Mouse (Mus musculus): ENCODE data around the gene Nme4.
A peak's percentile ranks its signal among the peaks of the same experiment; 100 is the strongest.
"Not testable (repeated sequence)": the region's sequence is repeated elsewhere in the genome, so short reads cannot be mapped to it uniquely, and the experiment has no call there.

Gene Nme4

DNA sequence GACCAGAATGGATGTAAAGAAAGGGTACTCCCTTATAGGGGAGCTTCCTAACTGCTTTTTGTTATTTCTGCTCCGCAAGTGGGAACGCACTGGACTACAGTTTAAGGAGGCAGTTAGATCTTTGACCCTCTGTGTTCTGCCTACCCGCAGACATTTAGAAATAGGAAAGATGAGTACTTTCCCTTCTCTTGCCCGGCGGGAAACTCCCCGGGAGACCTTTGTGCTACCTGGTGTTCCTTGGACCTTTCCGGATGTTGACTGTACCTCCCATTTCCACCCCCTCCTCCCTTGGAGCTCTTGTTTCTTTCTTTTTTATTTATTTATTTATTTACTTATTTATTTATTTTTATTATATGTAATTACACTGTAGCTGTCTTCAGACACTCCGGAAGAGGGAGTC is 18.7 kb upstream of the Nme4 start:
- no peak for DNase-seq (ENCODE audit: low spot score)

DNA sequence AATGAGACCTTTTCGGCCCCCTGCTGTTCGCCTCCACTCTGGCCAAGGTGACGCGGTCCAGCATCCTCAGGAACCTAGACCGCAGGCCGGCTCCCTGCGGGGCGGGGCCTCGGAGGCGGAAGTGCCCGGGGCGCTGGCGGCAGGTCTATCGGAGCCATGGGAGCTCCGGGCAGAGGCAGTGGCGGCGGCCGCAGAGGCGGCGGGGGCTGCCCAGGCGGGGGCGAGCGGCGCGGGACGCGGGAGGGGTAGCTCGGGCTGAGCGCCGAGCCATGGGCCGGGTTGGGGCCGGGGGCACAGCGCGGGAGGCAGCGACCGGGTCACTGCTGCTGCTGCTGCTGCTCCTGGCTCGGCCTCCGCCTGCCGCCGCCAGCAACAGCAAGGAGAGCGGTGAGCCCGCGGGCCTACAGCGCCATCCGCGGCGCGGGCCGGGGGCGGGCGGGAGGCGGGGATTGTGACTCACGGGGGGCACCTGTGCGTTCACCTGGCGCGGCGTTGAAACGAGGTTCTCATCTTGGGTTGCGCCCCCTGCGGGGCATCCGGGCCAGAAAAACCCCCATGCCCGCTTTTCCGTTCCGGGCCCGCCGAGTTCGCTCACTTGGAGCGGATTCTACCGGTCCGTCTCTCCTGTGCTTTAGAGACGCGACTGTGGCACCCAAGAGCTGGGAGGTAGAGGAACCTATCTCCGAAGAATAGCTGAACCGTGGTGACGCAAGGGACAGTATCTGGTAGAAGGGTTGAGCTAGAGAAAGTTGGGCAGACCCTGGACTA is 18.0 kb upstream of the Nme4 start, which contains the start of gene Tmem8:
Tmem8 (plus strand) TSS at position 119 of the 768 bp plus-strand sequence.
- peak; percentile 61 for DNase-seq (ENCODE audit: low spot score)

DNA sequence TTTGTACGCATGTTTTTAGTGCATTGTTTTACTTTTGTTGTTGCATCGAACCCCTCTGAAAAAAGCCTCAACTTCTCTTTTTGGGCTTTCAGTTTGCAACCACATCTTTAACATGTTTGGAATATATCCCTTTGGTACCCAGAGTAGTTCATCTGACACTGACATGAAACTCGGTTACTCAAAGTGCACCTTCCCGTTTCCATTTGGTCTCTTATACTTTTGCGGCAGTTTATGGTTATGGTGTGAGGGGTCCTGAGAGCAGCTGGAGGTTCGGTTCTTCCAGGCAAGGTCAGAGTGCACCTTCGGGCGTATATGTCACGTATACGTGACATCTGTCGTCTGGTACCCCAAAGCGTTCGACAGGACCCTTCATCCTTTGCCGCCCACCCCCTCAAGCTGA is 17.3 kb upstream of the Nme4 start:
- no peak for DNase-seq (ENCODE audit: low spot score)

- no peak for DNase-seq (ENCODE audit: low spot score)
These were observed 16.3 kb upstream of the Nme4 start for GRCm38 (mm10) chr17:26111722-26112121.

GRCm38 (mm10) chr17:26111024-26111423 is 15.6 kb upstream of the Nme4 start:
- DNase-seq (ENCODE audit: low spot score) = no peak

DNA sequence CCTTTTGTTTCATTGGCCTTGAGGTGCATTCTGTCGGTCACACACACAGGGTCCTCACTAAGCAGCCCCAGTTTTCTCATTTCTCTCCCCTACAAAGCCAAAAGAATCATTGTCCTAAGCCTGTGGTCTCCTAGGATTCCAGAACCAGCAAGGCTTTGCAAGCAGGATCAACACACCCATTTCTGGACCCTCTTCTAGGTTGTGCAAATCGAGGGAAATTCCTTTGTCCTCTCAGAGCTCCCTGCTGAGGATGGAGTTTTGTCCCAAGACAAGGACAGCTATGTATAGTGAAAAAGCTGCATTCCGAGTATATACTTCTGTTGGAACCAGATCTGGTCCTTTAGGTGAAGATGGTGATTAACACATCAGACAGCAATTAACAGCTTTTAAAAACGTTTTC is 14.8 kb upstream of the Nme4 start:
- DNase-seq (ENCODE audit: low spot score) = no peak

GRCm38 (mm10) chr17:26105619-26106018 is 10.2 kb upstream of the Nme4 start:
- no peak for DNase-seq (ENCODE audit: low spot score)

- DNase-seq (ENCODE audit: low spot score) = no peak
These were observed 6.1 kb upstream of the Nme4 start for GRCm38 (mm10) chr17:26101478-26101877.

- no peak for DNase-seq (ENCODE audit: low spot score)
These were observed 4.8 kb upstream of the Nme4 start for GRCm38 (mm10) chr17:26100166-26100565.

DNA sequence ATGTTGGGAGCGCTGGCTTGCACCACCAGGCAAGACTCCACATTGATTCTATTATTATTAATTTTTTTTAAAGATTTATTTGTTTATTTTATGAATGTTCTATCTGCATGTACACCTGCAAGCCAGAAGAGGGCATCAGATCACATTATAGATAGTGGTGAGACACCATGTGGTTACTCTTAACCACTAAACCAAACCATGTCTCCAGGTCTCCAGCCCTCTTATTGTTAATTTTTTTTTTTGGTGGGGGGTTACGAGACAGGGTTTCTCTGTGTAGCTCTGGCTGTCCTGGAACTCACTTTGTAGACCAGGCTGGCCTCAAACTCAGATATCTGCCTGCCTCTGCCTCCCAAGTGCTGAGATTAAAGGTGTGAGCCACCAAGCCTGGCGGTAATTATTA is 3.9 kb upstream of the Nme4 start:
- DNase-seq (ENCODE audit: low spot score) = not testable (repeated sequence)

- DNase-seq (ENCODE audit: low spot score) = no peak
These were observed 3.1 kb upstream of the Nme4 start for GRCm38 (mm10) chr17:26098461-26098860.

DNA sequence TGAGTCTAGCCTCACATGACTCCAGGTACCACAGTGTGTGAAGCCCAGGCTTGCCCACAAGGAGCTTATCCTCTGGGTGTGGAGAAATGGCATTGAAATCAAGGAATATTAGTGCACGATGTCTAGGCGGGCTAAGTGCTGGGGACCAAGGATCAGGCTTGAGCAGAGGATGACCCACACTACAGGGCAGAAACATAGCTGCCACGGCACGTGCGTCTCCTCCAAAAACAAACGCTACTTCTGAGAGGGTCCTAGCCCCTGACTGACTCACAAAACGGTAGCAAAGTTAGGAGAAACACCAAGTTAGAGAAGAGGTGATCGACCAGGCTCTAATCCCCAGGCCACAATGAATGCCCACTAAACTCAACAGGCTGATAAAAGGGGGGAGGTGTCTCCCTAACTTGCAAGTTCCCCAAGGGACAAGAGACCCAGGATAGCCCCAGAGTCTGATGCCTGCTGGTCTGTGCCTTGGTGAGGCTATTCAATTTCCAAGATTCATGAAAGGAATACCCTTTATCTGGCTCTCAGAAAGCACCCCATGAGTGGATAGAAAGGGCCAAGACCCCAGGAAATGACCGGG is 781 bp downstream of the Nme4 start:
- DNase-seq (ENCODE audit: low spot score) = no peak

DNA sequence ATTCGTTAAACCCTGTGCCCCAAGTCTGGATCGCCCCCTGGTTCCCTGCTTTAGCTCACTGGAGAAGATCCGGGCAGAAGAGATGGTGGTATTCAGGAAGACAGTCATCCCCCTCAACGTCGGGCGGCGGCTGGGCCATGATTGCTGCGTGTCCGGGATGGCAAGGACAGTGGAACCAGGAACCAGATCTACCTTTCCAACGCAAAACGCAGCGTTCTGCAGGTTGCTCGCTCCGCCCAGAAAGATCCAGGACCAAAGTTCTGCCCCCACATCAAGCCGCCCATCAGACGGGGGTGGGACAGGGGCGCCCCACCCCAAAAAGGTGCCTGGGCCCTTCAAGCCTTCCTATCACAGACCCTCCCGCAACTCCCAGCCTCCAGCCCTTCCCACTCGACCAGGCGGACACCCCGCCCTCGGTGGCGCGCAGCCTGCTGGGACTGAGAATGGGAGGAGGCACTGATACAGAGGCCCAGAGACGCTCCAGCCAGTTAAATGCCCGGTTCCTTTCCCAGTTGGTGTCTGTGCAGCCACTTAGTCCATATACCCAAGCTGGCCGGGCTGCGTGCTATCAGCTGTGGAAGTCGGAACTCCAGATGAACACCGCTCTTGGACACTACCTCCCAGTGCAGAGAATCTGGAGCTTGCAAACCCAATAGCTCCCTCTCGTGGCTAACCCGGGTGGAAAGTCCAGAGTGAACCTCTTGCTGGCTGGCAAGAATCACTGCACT is 5.3 kb downstream of the Nme4 start, which contains the start of gene Decr2:
Decr2 (minus strand) TSS at position 433 of the 728 bp plus-strand sequence.
- DNase-seq (ENCODE audit: low spot score) = peak; percentile 92

GRCm38 (mm10) chr17:26087059-26087564 is 8.3 kb downstream of the Nme4 start:
- no peak for DNase-seq (ENCODE audit: low spot score)

DNA sequence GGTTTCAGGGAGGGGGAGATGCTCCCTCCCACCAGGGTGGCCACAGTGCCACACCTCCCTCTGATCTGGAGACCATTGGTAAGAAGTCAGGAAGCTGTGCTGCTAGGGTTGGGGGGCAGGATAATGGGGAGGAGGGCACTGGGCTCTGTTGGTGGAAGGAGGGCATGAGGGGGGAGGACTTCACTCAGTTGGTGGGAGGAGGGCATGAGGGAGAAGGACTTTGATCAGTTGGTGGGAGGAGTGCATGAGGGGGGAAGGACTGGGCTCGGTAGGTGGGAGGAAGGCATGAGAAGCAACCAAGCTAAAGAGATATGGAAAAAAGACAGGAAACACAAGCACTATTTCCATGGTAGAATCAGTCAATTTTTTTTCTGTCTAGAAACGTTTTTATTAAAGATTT is 14.5 kb downstream of the Nme4 start:
- no peak for DNase-seq (ENCODE audit: low spot score)

DNA sequence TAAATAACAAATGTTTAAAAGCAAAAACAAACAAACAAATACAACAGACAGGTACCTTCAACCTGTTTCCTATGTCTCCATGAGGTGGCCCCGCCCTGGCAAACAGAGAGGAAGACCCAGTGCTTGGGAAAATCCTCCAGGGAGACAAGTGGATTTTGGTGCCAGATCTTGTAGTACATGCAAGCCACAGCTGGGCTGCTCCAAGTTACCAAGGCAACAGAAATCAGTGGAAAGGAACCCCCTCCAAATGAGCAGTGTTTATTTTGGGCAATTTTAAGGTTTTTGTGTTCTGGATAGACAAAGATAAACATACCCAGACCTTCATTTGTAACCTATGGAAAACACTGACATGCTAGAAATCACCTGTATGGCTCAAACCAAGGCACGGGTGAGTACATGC is 16.6 kb downstream of the Nme4 start:
- no peak for DNase-seq (ENCODE audit: low spot score)

GRCm38 (mm10) chr17:26075246-26075645 is 20.2 kb downstream of the Nme4 start:
- no peak for DNase-seq (ENCODE audit: low spot score)

DNA sequence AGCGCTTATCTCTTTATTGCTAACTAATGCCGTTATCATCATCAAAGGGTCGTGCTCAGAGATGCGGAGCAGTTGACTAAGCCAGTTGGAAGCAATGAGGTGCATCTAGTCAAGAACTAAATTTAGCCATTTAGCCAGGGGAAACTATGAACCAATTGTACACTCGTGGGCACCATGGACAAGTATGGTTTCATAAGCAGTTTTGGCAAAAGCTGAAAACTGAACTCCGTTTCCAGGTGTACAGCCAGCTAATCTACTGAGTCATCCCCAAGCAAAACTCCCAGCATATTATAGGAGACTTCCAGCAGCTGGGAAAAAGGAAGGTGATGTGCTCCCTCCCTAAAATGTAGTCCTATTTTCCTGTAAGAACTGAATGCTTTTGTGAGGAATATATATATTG is 25.3 kb downstream of the Nme4 start:
- DNase-seq (ENCODE audit: low spot score) = no peak

GRCm38 (mm10) chr17:26068831-26069739 is 26.3 kb downstream of the Nme4 start, which contains the start of gene Rab11fip3:
TSS of gene Rab11fip3 (minus strand) at chr17:26069555.
- DNase-seq (ENCODE audit: low spot score) = peak; percentile 79

GRCm38 (mm10) chr17:26068024-26068830 is 27.2 kb downstream of the Nme4 start:
- no peak for DNase-seq (ENCODE audit: low spot score)
